Comparison of ENCODE assay signal across 8 mouse cellular contexts in genomic region chr4:130360238-130360590, GRCm38 (mm10). TPM values are rescaled to one million over a fixed set of nuclear protein-coding genes. Genes with fewer than 3 reads are reported as not detected.
A peak's percentile ranks its signal among the peaks of the same experiment; 100 is the strongest.
DNase-seq lines count a peak whose midpoint lies in the region; ATAC-seq and TF ChIP-seq lines count a peak whose summit lies in the region.

No protein-coding gene starts in this region.

- no peak for DNase-seq in kidney, postnatal 0 days (ENCODE audit: low spot score)
- DNase-seq in kidney, postnatal 36 days: no peak
- peak; percentile 27 for DNase-seq in hindbrain, embryonic 14.5 days (ENCODE audit: low spot score)
- no peak for DNase-seq in urinary bladder, postnatal 10 days (ENCODE audit: low spot score)
- no peak for DNase-seq in left cerebral cortex, adult 8-10 months (ENCODE audit: low spot score in 2 of 2)
- no peak for DNase-seq in urinary bladder, postnatal 25 days (ENCODE audit: low spot score)

- ATAC-seq in kidney, postnatal 0 days (replicated peaks; ENCODE audit: low FRiP score, low read depth): peak; percentile 31; the same call in 1 of the 2 replicates
- ATAC-seq in hindbrain, embryonic 14.5 days (ENCODE audit: low FRiP score): no peak
- peak; percentile 63 for ATAC-seq in midbrain, embryonic 15.5 days (replicated peaks)

- no peak for TF ChIP-seq CTCF in kidney, postnatal 0 days (IDR thresholded peaks at IDR 0.05; ENCODE audit: low read depth)

- under 1% methylated on average over 19 of the region's 19 CpGs for WGBS in kidney, postnatal 0 days
- under 1% methylated on average over 19 of the region's 19 CpGs for WGBS in hindbrain, embryonic 14.5 days
- WGBS in midbrain, embryonic 15.5 days: 1% methylated on average over 19 of the region's 19 CpGs

- H3K27ac ChIP-seq in kidney, postnatal 0 days: peak overlapping the region; percentile 71; the same call in 1 of the 2 replicates
- no peak overlapping the region for H3K27ac ChIP-seq in brown adipose tissue, adult 24 weeks (replicated peaks; ENCODE audit: low read depth, low read length)
- H3K27ac ChIP-seq in hindbrain, embryonic 14.5 days: peak overlapping the region; percentile 85
- peak overlapping the region; percentile 84 for H3K27ac ChIP-seq in midbrain, embryonic 15.5 days

- peaks cover 14% of the 10 kb centered on the region; the same call in 1 of the 2 replicates for H3K4me1 ChIP-seq in kidney, postnatal 0 days (replicated peaks; ENCODE audit: insufficient read depth, low read length)
- peaks cover 4% of the 10 kb centered on the region; the same call in 1 of the 2 replicates for H3K4me1 ChIP-seq in brown adipose tissue, adult 24 weeks (ENCODE audit: control insufficient read depth, insufficient read depth, insufficient read length, low read length)
- peaks cover 16% of the 10 kb centered on the region for H3K4me1 ChIP-seq in hindbrain, embryonic 14.5 days (replicated peaks; ENCODE audit: control insufficient read depth, insufficient read depth, low read length)
- peaks cover 28% of the 10 kb centered on the region for H3K4me1 ChIP-seq in midbrain, embryonic 15.5 days

- peaks cover 20% of the 10 kb centered on the region for H3K36me3 ChIP-seq in kidney, postnatal 0 days (ENCODE audit: insufficient read depth, low read length)
- H3K36me3 ChIP-seq in hindbrain, embryonic 14.5 days (replicated peaks; ENCODE audit: control insufficient read depth, insufficient read depth): peaks cover 34% of the 10 kb centered on the region
- peaks cover 14% of the 10 kb centered on the region for H3K36me3 ChIP-seq in midbrain, embryonic 15.5 days (replicated peaks)

- H3K27me3 ChIP-seq in kidney, postnatal 0 days (ENCODE audit: insufficient read depth, low read length): no peaks in the 10 kb centered on the region
- H3K27me3 ChIP-seq in hindbrain, embryonic 14.5 days (ENCODE audit: control insufficient read depth, insufficient read depth, low read length): no peaks in the 10 kb centered on the region
- no peaks in the 10 kb centered on the region for H3K27me3 ChIP-seq in midbrain, embryonic 15.5 days (replicated peaks)

- H3K9ac ChIP-seq in kidney, postnatal 0 days (ENCODE audit: low read depth, low read length): peak overlapping the region; percentile 88
- peak overlapping the region; percentile 92 for H3K9ac ChIP-seq in hindbrain, embryonic 14.5 days
- H3K9ac ChIP-seq in midbrain, embryonic 15.5 days: peak overlapping the region; percentile 78

- H3K4me3 ChIP-seq in kidney, postnatal 0 days (replicated peaks; ENCODE audit: low read depth, low read length): peak overlapping the region; percentile 83
- H3K4me3 ChIP-seq in brown adipose tissue, adult 24 weeks (ENCODE audit: insufficient read depth, low read depth, low read length): peak overlapping the region; percentile 80
- H3K4me3 ChIP-seq in hindbrain, embryonic 14.5 days (replicated peaks; ENCODE audit: low read length): peak overlapping the region; percentile 93
- H3K4me3 ChIP-seq in midbrain, embryonic 15.5 days: peak overlapping the region; percentile 87

- no peaks in the 10 kb centered on the region for H3K9me3 ChIP-seq in kidney, postnatal 0 days (replicated peaks; ENCODE audit: low read length)
- no peaks in the 10 kb centered on the region for H3K9me3 ChIP-seq in hindbrain, embryonic 14.5 days (ENCODE audit: control insufficient read depth, low read length)
- H3K9me3 ChIP-seq in midbrain, embryonic 15.5 days: no peaks in the 10 kb centered on the region

- peak overlapping the region; percentile 62 for H3K4me2 ChIP-seq in kidney, postnatal 0 days (ENCODE audit: low read length)
- H3K4me2 ChIP-seq in hindbrain, embryonic 14.5 days (replicated peaks): peak overlapping the region; percentile 89
- peak overlapping the region; percentile 77 for H3K4me2 ChIP-seq in midbrain, embryonic 15.5 days

RNA-seq across cellular contexts. Expression of gene Snrnp40, which starts 0.3 kb away (rescaled TPM):
- polyA plus RNA-seq in kidney, postnatal 0 days (2015; fragmentation: Nextera tagmentation; extraction: Ambion mirVana): 108 and 116 TPM in 2 replicates
- 9.3 and 10.9 TPM in 2 replicates for polyA plus RNA-seq in brown adipose tissue, adult 24 weeks (2012; ENCODE audit: insufficient read depth, insufficient read length, missing spikeins)
- polyA plus RNA-seq in hindbrain, embryonic 14.5 days (2014; fragmentation: Nextera tagmentation; extraction: Ambion mirVana): 92.5 and 94.6 TPM in 2 replicates
- 106 and 110 TPM in 2 replicates for polyA plus RNA-seq in midbrain, embryonic 15.5 days (2015; fragmentation: Nextera tagmentation; extraction: Ambion mirVana)
- 10 to 100 TPM; 23.6 to 28.2 (median 27.6) TPM for total RNA-seq in left cerebral cortex, adult 8-10 months (2022)

RNA-seq across cellular contexts. Expression of gene Zcchc17, which starts 0.5 kb away (rescaled TPM):
- polyA plus RNA-seq in kidney, postnatal 0 days (2015; fragmentation: Nextera tagmentation; extraction: Ambion mirVana): 68.0 and 71.4 TPM in 2 replicates
- 31.0 and 36.4 TPM in 2 replicates for polyA plus RNA-seq in brown adipose tissue, adult 24 weeks (2012; ENCODE audit: insufficient read depth, insufficient read length, missing spikeins)
- polyA plus RNA-seq in hindbrain, embryonic 14.5 days (2014; fragmentation: Nextera tagmentation; extraction: Ambion mirVana): 88.1 and 89.8 TPM in 2 replicates
- polyA plus RNA-seq in midbrain, embryonic 15.5 days (2015; fragmentation: Nextera tagmentation; extraction: Ambion mirVana): 83.5 and 84.1 TPM in 2 replicates
- total RNA-seq in left cerebral cortex, adult 8-10 months (2022): 10 to 100 TPM; 57.2 to 61.5 (median 60.9) TPM

RNA-seq across cellular contexts. Expression of gene Gm10570, which starts 51.7 kb away (rescaled TPM):
- 0.69 and 1.2 TPM in 2 replicates for polyA plus RNA-seq in kidney, postnatal 0 days (2015; fragmentation: Nextera tagmentation; extraction: Ambion mirVana)
- 2.1 TPM in 1 of 2 replicates, not detected in the other for polyA plus RNA-seq in brown adipose tissue, adult 24 weeks (2012; ENCODE audit: insufficient read depth, insufficient read length, missing spikeins)
- polyA plus RNA-seq in hindbrain, embryonic 14.5 days (2014; fragmentation: Nextera tagmentation; extraction: Ambion mirVana): 0.46 TPM in 1 of 2 replicates, not detected in the other
- polyA plus RNA-seq in midbrain, embryonic 15.5 days (2015; fragmentation: Nextera tagmentation; extraction: Ambion mirVana): 1.0 and 1.4 TPM in 2 replicates
- total RNA-seq in left cerebral cortex, adult 8-10 months (2022): 1 to 10 TPM in 3 of 4 experiments, not detected in 1; 1.7 to 2.5 (median 2.2) TPM

RNA-seq across cellular contexts. Expression of gene Fabp3, which starts 51.8 kb away (rescaled TPM):
- 542 and 545 TPM in 2 replicates for polyA plus RNA-seq in kidney, postnatal 0 days (2015; fragmentation: Nextera tagmentation; extraction: Ambion mirVana)
- polyA plus RNA-seq in brown adipose tissue, adult 24 weeks (2012; ENCODE audit: insufficient read depth, insufficient read length, missing spikeins): 1,247 and 2,143 TPM in 2 replicates
- polyA plus RNA-seq in hindbrain, embryonic 14.5 days (2014; fragmentation: Nextera tagmentation; extraction: Ambion mirVana): 272 and 285 TPM in 2 replicates
- polyA plus RNA-seq in midbrain, embryonic 15.5 days (2015; fragmentation: Nextera tagmentation; extraction: Ambion mirVana): 216 and 230 TPM in 2 replicates
- total RNA-seq in left cerebral cortex, adult 8-10 months (2022): 100 to 1,000 TPM; 131 to 144 (median 138) TPM
